Mouse (Mus musculus) liver, adult (tissue): ENCODE data around the gene Trpm5.

ENCODE experiments used
- GATA4 ChIP-seq: IDR thresholded peaks from 2 replicates; pipeline ENCODE4 v1.6.1; 2014; ENCODE audit warnings: mild to moderate bottlenecking, low read length; ENCODE audit not compliant: insufficient replicate concordance

Trpm5 gene

GRCm38 (mm10) chr7:143094592-143095553 lies at the start of gene Trpm5:
Trpm5 (minus strand) TSS chr7:143094642.
- TF ChIP-seq GATA4, result no peak

- peak; percentile 87 for TF ChIP-seq GATA4
Measured at GRCm38 (mm10) chr7:143142680-143143079, 48.2 kb upstream of the Trpm5 start.

GRCm38 (mm10) chr7:143139932-143140331 lies 45.5 kb upstream of the Trpm5 start:
- TF ChIP-seq GATA4, result no peak

GRCm38 (mm10) chr7:143138789-143139188 lies 44.3 kb upstream of the Trpm5 start:
- no peak for TF ChIP-seq GATA4

GRCm38 (mm10) chr7:143136561-143136960 lies 42.1 kb upstream of the Trpm5 start:
- TF ChIP-seq GATA4, result no peak

- TF ChIP-seq GATA4, result no peak
Measured at GRCm38 (mm10) chr7:143136125-143136524, 41.7 kb upstream of the Trpm5 start.

- no peak for TF ChIP-seq GATA4
Measured at GRCm38 (mm10) chr7:143132815-143133214, 38.4 kb upstream of the Trpm5 start.

GRCm38 (mm10) chr7:143124902-143125301 lies 30.5 kb upstream of the Trpm5 start:
- TF ChIP-seq GATA4, result no peak

GRCm38 (mm10) chr7:143123876-143124669 lies 29.6 kb upstream of the Trpm5 start:
- TF ChIP-seq GATA4, result no peak

GRCm38 (mm10) chr7:143122191-143122590 lies 27.7 kb upstream of the Trpm5 start:
- TF ChIP-seq GATA4, result no peak

- TF ChIP-seq GATA4, result no peak
Measured at GRCm38 (mm10) chr7:143119826-143120225, 25.4 kb upstream of the Trpm5 start.

GRCm38 (mm10) chr7:143119407-143119806 lies 25.0 kb upstream of the Trpm5 start:
- no peak for TF ChIP-seq GATA4

- TF ChIP-seq GATA4, result no peak
Measured at GRCm38 (mm10) chr7:143116521-143116920, 22.1 kb upstream of the Trpm5 start.

- no peak for TF ChIP-seq GATA4
Measured at GRCm38 (mm10) chr7:143114773-143115172, 20.3 kb upstream of the Trpm5 start.

- TF ChIP-seq GATA4, result no peak
Measured at GRCm38 (mm10) chr7:143112395-143112794, 18.0 kb upstream of the Trpm5 start.

- TF ChIP-seq GATA4, result no peak
Measured at GRCm38 (mm10) chr7:143111719-143112118, 17.3 kb upstream of the Trpm5 start.
